Mouse (Mus musculus): ENCODE measurements around the gene Dennd2c.
"Not testable (repeated sequence)": the region's sequence is repeated elsewhere in the genome, so short reads cannot be mapped to it uniquely, and the experiment has no call there.

Gene Dennd2c

GRCm38 (mm10) chr3:103112216-103112615 lies 9.8 kb downstream of the Dennd2c start:
- DNase-seq (ENCODE audit: low spot score): no peak

- DNase-seq (ENCODE audit: low spot score): no peak
These were observed 21.2 kb downstream of the Dennd2c start for GRCm38 (mm10) chr3:103123636-103124035.

- DNase-seq (ENCODE audit: low spot score): no peak
These were observed 23.7 kb downstream of the Dennd2c start for GRCm38 (mm10) chr3:103126138-103126537.

- DNase-seq (ENCODE audit: low spot score): peak; percentile 37
These were observed 24.8 kb downstream of the Dennd2c start for GRCm38 (mm10) chr3:103127177-103127576.

- DNase-seq (ENCODE audit: low spot score): no peak
These were observed 25.3 kb downstream of the Dennd2c start for GRCm38 (mm10) chr3:103127721-103128120.

GRCm38 (mm10) chr3:103128251-103128650 lies 25.8 kb downstream of the Dennd2c start:
- DNase-seq (ENCODE audit: low spot score): no peak

GRCm38 (mm10) chr3:103129367-103130159 lies 27.2 kb downstream of the Dennd2c start:
- DNase-seq (ENCODE audit: low spot score): peak; percentile 43

GRCm38 (mm10) chr3:103130236-103130751 lies 27.9 kb downstream of the Dennd2c start:
- peak; percentile 34 for DNase-seq (ENCODE audit: low spot score)

- DNase-seq (ENCODE audit: low spot score): no peak
These were observed 30.7 kb downstream of the Dennd2c start for GRCm38 (mm10) chr3:103133098-103133497.

GRCm38 (mm10) chr3:103136414-103137077 lies 34.1 kb downstream of the Dennd2c start:
- DNase-seq (ENCODE audit: low spot score): no peak

GRCm38 (mm10) chr3:103139047-103139446 lies 36.6 kb downstream of the Dennd2c start:
- no peak for DNase-seq (ENCODE audit: low spot score)

GRCm38 (mm10) chr3:103140095-103140838 lies 37.9 kb downstream of the Dennd2c start:
- DNase-seq (ENCODE audit: low spot score): not testable (repeated sequence)

GRCm38 (mm10) chr3:103141287-103141686 lies 38.9 kb downstream of the Dennd2c start:
- DNase-seq (ENCODE audit: low spot score): no peak

GRCm38 (mm10) chr3:103142366-103142765 lies 40.0 kb downstream of the Dennd2c start:
- no peak for DNase-seq (ENCODE audit: low spot score)

GRCm38 (mm10) chr3:103145336-103145735 lies 42.9 kb downstream of the Dennd2c start:
- no peak for DNase-seq (ENCODE audit: low spot score)

GRCm38 (mm10) chr3:103145791-103146190 lies 43.4 kb downstream of the Dennd2c start:
- no peak for DNase-seq (ENCODE audit: low spot score)

GRCm38 (mm10) chr3:103146330-103147166 lies 44.1 kb downstream of the Dennd2c start:
- DNase-seq (ENCODE audit: low spot score): no peak

GRCm38 (mm10) chr3:103147775-103148174 lies 45.4 kb downstream of the Dennd2c start:
- no peak for DNase-seq (ENCODE audit: low spot score)

GRCm38 (mm10) chr3:103148941-103149340 lies 46.5 kb downstream of the Dennd2c start:
- DNase-seq (ENCODE audit: low spot score): no peak

- no peak for DNase-seq (ENCODE audit: low spot score)
These were observed 51.4 kb downstream of the Dennd2c start for GRCm38 (mm10) chr3:103153761-103154160.

GRCm38 (mm10) chr3:103159232-103159900 lies 57.0 kb downstream of the Dennd2c start:
- DNase-seq (ENCODE audit: low spot score): no peak

Data from embryo, embryonic 10 days (tissue).